Mouse (Mus musculus) left cerebral cortex, postnatal 36 days (tissue): ENCODE data around the gene Ddhd1. TPM values are rescaled to one million over a fixed set of nuclear protein-coding genes. Genes with fewer than 3 reads are reported as not detected.
A peak's percentile ranks its signal among the peaks of the same experiment; 100 is the strongest.
"Not testable (repeated sequence)": the region's sequence is repeated elsewhere in the genome, so short reads cannot be mapped to it uniquely, and the experiment has no call there.

Experiments
- DNase-seq, 2 experiments: peaks; one replicate each; pipeline ENCODE4 v3.0.0; 2021 to 2022; ENCODE audit warnings: low spot score in 2 of 2, mixed read lengths in 1 of 2
- intact Hi-C: fragments of 180-260 bp; cut with DNase I; formaldehyde crosslinking; loops from one replicate; pipeline ENCODE4 v1.15.1; 2025
- total RNA-seq, 2 experiments: library from RNA; stranded (reverse); gene quantifications; 2 replicates each; pipeline ENCODE4 v1.2.3; 2021

The Ddhd1 gene
- total RNA-seq, 2 experiments from 2014 or later: 70.1 to 92.5 TPM

GRCm38 (mm10) chr14:45593261-45593660 is 64.7 kb downstream of the Ddhd1 start:
- DNase-seq: no peak
- intact Hi-C loops: no loop called here

DNA sequence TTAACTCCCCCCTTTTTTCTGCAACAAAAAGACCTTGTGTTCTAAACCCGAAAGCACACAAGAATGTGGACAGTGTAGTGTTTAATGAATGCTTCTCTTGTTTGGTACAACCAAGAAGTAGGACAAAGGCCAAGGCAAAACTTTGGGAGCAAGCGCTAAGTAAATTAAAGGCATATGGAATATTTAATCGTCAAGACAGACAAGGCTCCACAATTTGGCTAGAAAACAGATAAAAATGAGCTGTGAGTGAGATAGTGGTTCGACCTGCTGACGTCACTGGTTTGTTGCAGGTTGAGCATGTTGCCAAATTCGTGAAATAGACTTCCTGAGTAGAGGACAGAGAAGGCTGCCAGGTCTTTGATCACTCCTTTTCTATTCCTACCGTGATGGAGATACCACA is 69.5 kb downstream of the Ddhd1 start:
- DNase-seq: no peak
- intact Hi-C loops: no loop called here

DNA sequence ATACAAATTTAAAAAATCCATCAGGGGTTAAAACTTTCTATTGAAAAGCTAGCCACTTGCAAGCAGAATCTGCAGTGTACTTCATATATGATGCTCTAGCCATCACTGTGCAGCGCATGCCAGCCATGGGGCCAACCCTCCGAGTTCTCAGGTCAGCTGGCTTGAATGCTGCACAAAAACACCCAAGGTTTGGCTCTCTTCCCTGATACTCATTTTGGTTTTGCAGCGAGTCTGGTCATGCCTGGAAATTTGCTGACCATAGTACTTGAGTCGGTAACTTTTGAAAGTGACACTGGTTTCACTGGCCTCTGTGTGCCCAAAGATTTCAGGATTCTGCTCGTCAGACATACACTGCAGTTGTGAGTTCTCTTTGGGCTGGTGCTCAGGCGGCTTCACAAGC is 70.4 kb downstream of the Ddhd1 start:
- DNase-seq: no peak
- intact Hi-C loops: no loop called here

GRCm38 (mm10) chr14:45583494-45584027 is 74.4 kb downstream of the Ddhd1 start:
- DNase-seq: no peak
- intact Hi-C loops: no loop called here

DNA sequence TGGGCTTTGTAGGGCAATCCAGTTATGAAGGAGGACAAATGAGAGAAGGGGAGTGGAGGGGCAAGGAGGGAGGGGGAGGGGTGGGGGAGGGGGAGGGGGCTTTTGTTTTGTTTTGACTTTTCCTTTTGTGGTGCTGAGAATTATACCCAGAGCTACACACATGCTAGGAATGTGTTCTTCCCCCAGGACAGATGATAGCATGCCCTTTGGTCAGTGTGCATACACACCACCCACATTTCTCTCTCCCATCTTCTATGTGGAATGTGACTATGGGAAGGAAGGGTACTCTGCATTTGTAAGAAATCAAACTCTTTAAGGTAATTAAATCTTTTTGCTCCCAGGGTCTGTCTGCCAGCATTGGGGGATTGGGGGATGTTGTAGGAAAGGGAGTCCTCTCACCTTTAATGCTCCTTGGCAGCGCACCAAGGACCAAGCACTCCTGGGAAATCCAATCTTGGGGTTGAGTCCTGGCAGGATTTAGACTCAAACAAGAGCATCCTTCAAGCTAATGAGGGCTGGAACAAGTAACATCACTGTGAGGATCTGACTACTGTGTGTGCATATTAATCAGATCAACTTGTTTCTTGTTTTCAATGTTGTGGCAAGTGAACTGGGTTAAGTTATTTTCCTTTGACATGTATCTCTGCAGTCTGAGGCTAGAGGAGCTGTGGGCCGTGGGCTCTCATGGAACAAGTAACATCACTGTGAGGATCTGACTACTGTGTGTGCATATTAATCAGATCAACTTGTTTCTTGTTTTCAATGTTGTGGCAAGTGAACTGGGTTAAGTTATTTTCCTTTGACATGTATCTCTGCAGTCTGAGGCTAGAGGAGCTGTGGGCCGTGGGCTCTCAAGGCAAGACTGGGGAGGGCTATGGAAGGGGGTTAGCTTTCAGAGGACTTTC is 76.8 kb downstream of the Ddhd1 start:
- not testable (repeated sequence) for DNase-seq

GRCm38 (mm10) chr14:45566066-45566937 is 91.6 kb downstream of the Ddhd1 start:
- intact Hi-C loops: loop anchor here (1.0 kb wide), 1 partner anchor 35 kb away; no protein-coding TSS in a partner anchor
- DNase-seq: peak; percentile 40 to 49

More for the DNA sequence above, 76.8 kb downstream of the Ddhd1 start:
- intact Hi-C loops: not testable (repeated sequence)

- peak in 1 of 2 experiments; percentile 50 for DNase-seq
- intact Hi-C loops: loop anchor here (1.0 kb wide), 1 partner anchor 36 kb away; no protein-coding TSS in a partner anchor
These were observed 92.5 kb downstream of the Ddhd1 start for GRCm38 (mm10) chr14:45565216-45566065.

- intact Hi-C loops: no loop called here
- no peak for DNase-seq
These were observed 94.4 kb downstream of the Ddhd1 start for GRCm38 (mm10) chr14:45563577-45563976.

- intact Hi-C loops: no loop called here
- DNase-seq: peak; percentile 66 to 71
These were observed 96.3 kb downstream of the Ddhd1 start for GRCm38 (mm10) chr14:45561681-45562080.

GRCm38 (mm10) chr14:45559018-45559417 is 98.9 kb downstream of the Ddhd1 start:
- no peak for DNase-seq
- intact Hi-C loops: loop anchor here (10.0 kb wide), 1 partner anchor 216 kb away; no protein-coding TSS in a partner anchor

DNA sequence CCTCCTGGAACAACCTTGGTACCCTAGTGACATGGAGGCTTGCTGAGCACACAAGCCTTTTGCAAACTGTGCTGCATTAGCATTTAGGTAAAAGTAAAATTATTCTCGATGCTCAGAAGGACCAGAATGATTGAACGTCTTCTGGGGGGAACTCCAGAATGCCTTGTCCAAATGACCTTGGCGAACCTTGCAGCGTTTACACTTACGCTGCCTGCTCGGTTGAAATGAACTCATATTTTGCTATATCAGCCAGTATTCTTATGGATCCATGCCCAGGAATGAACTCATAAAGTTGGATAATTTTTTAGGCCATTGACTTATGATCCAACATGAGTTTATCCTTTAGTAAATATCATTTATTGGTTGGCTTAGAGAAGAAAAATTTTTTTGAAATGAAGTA is 103.6 kb downstream of the Ddhd1 start:
- intact Hi-C loops: loop anchor here (10.0 kb wide), 1 partner anchor 220 kb away; no protein-coding TSS in a partner anchor
- no peak for DNase-seq

DNA sequence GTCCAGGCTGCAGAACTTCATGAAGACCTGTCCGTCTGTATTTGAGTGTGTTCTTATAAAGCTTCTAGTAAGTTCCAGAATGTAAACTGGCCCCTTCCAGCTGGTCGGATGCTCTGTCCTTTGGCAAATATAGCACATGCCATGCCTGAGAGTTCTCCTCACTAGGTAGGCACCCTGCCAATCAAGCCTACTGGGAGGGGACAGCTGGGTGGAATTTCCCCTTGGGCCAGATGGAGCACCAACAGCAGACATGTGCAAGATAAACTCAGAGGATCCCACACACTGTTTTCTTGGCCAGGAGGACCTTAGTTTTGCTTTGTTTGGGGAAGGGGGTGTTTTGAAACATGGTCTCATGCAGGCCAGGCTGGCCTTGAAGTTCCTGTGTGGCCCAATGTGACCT is 104.1 kb downstream of the Ddhd1 start:
- intact Hi-C loops: loop anchor here (10.0 kb wide), 1 partner anchor 221 kb away; no protein-coding TSS in a partner anchor
- DNase-seq: no peak

GRCm38 (mm10) chr14:45552431-45552830 is 105.5 kb downstream of the Ddhd1 start:
- intact Hi-C loops: loop anchor here (10.0 kb wide), 1 partner anchor 222 kb away; no protein-coding TSS in a partner anchor
- no peak for DNase-seq

GRCm38 (mm10) chr14:45551121-45551768 is 106.7 kb downstream of the Ddhd1 start:
- intact Hi-C loops: loop anchor here (10.0 kb wide), 1 partner anchor 224 kb away; no protein-coding TSS in a partner anchor
- no peak for DNase-seq

- intact Hi-C loops: loop anchor here (10.0 kb wide), 1 partner anchor 225 kb away; no protein-coding TSS in a partner anchor
These were observed 107.8 kb downstream of the Ddhd1 start for GRCm38 (mm10) chr14:45550010-45550647.

GRCm38 (mm10) chr14:45548118-45548517 is 109.8 kb downstream of the Ddhd1 start:
- intact Hi-C loops: no loop called here
- no peak for DNase-seq

More at GRCm38 (mm10) chr14:45550010-45550647, 107.8 kb downstream of the Ddhd1 start:
- no peak for DNase-seq

DNA sequence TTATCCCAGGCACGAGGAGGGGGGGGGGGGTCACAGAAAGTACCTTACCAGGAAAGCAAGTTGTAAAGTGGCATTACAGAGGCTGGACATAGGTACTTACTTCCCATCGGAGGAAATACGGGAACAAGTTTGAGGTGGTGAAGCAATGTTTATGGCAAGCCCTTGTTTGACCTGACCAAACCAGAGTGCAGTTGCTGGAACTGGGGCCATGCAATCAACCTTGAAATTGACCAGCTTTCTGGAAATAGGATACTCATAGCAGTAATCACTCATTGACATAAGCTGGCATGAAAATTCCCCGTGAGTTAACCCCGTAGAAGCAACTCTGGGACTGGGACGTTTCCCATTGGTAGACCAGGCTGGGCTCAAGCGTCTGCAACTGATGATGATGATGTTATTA is 113.0 kb downstream of the Ddhd1 start:
- intact Hi-C loops: loop anchor here (5.0 kb wide), 1 partner anchor 123 kb away; no protein-coding TSS in a partner anchor
- DNase-seq: no peak
